Mouse (Mus musculus): ENCODE data around the gene Gprc5a.

DNA sequence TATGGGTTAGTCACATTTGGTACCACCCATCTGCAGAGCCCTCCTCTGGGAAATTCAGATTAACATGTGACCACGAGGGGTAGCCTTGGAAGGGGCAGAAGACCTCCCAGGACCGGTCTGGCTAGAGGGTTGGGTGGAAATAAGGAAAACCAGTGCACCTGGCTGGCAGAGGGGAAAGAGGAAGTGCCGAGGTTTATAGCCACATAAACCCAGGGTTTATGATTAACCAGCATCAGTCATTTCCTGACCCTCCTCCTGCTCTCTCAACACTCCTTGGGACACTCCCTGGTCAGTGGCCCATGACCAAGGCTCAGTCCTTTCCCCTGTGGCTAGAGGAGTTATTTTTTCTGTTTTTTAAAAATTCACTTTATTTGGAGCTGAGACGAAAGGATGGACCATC is 36.2 kb upstream of the Gprc5a start:
- TF ChIP-seq CTCF (IDR thresholded peaks at IDR 0.05; ENCODE audit: low read depth) (no peak), EP300 (optimal IDR thresholded peaks at IDR 0.05) (no peak)
